Mouse (Mus musculus) CD8-positive naive resting alpha-beta T cell, adult 57 days (primary cell): ENCODE data around the gene Fam98a. TPM values are rescaled to one million over a fixed set of nuclear protein-coding genes. Genes with fewer than 3 reads are reported as not detected.

ENCODE experiments used
- total RNA-seq: library from RNA; stranded (reverse); gene quantifications from one replicate; pipeline ENCODE4 v1.2.4, GENCODE M21; 2023

Fam98a gene
- 32.9 TPM for total RNA-seq

DNA sequence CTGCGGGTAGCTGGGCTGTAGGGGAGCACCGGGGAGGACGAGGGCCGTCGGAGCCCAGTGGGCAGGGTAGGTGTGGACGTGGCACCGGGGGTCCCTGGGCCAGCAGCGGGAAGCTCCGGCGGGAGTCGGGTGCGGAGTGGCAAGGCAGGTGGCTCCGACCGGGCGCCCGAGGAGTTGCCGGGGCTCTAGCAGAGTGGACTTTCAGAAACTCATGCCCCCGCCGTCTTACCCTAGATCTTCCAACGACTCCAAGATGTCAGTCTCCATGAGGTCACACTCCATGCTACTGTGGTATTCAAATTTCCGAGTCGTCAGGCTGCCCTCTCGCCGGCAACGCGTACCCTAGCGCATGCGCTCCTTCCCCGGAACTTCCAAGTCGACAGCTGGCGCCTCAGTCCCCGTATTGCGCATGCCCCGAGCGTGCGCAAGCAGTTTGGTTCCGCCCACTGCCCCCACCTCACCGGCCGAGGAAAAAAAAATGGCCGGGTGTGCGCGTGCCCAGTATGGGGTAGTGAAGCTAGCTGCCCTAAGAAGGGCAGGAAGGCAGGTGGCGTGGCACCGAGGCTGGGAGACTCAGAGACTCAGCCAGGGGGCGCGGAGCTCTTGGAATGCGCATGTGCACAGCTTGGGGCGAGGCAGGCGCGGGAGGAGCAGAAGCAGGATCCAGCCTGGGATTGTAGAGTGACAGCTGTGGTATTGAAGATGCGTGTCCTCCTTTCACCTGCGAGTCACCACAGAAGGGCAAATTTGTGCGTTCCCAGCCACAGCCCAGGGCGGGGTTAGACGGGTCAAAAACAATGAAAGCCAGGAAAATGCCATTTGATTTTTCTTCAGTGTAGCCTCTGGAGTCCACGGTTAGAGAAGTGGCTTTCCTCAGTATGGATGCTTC lies at the start of gene Fam98a:
Gene Fam98a (minus strand): TSS at position 435 of the 889 bp plus-strand sequence.

Other genes starting within 250 kb of the Fam98a start
- gene Rasgrp3, start 116.0 kb downstream of the Fam98a start, total RNA-seq = 14.7 TPM